Mouse (Mus musculus): ENCODE measurements around the gene Zfp345.
"Not testable (repeated sequence)": the region's sequence is repeated elsewhere in the genome, so short reads cannot be mapped to it uniquely, and the experiment has no call there.

Zfp345 gene

DNA sequence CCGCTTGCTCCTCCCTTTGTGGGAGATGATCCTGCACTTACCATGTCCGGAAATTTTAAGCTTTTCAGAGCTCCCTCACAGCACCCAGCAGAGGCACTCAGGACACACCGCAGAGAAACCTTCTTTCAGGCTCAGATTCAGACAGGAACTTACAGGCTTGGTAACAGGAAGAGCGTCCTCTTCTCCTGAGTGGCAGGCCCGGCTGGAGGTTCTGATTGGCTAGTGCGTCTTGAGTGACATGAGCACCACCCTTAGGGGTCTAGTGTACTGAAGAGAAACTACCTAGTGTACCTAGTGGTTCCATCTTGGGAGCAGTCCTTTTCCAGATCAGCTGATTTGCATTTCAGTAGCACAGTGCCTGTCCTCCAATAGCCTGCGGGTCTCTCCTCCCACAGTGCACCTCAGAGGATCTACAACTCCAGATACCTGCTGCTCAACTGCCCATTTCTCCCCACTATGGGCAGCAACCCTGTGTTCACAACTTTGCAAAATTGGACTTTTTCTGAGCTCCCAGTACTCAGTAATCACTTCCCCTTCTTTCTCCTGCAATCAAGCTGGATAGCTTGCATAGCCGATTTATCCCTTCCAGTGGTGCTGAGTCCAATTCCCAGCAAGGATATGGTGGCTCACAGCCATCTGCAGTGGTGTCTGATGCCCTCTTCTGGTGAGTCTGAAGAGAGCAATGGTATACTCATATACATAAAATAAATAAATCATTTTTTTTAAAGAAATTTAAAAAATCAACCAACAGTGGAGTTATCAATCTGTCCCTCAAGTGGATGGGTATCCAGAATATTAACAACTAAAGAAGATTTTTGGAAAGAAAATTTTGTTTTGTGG, at the start of gene Zfp345:
Gene Zfp345, minus strand, starts transcription at position 153 of the 840 bp plus-strand sequence.
- not testable (repeated sequence) for DNase-seq (ENCODE audit: low spot score)

DNA sequence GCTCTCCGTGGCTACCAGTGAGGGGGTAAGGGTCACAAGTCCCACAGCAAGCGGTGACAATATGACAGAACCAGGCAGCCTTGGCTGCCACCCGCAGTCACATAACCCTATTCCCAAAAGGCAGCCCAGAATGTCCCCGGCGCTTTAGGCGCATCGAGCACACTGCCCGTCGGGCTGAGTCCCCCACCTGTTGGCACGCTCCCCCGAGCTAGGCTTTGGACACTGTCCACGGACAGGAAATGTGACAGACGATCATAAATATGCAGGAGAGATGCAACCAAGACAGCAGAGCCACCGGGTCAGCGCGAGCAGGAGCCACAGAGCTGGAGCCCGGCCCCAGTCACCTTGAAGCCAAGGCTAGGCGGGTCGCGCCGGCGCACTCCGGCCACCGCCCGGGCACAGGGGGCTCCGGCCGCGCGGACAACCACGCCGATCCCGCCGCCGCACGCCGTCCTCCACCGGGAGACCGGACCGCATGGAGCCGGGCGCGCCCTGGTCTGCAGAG, 40.9 kb upstream of the Zfp345 start:
- peak; percentile 6 for DNase-seq (ENCODE audit: low spot score)

DNA sequence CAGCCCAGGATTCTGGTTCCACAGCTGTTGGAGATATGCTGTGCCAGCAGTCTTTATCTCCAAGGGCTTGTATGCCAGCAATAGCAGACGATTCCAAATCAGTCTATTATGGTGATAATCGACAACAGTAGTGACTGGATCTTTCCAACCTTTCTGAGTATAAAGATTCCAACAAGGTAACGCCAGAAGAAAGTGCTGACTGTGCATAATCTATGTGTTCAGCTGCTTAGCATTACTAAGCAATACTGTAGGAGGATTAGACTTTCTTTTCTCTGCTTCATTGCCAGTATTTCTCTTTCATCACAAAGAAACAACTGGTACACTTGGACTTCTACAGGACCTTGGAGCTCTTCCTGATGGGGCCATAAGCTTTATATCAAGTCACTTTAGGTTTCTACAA, 27.9 kb upstream of the Zfp345 start:
- no peak for DNase-seq (ENCODE audit: low spot score)

DNA sequence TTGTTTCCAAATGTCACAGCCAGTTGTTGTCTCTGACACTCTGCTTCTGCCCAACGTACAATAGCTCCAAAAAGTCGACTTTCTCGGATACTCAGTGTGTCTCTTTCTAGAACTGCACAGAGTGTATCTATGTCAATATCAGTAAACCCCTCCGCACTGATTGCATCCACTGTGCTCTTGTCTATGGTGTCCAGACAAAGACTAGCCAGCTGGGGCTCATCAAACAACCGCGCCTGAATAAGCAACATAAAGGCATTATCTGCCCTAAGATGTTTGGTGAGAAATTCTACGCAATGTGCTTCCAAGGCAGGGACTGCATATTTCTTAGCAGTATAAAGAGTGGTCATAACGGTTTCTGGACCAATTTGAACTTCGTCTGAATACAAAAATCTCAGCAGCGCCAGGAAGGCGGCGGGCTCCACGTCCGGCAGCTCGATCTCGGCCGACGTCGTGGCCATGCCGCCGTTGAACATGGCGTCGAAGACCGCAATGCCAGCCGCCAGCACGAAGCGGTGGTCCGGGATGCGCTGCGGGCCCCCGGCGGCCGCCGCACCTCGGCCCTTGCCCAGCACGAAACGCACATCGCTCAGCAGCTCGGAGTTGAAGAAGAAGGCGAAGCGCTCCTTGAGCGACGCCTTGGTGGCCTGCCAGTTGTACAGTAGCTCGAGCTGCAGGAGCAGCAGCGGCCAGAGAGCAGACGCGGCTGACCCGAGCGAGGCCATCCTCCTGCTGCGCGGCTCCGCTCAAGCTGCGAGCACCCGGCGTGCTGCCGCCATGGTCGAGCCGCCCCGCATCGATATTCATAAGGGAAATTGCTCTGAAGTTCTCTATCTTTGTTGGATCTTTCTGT, 15.5 kb upstream of the Zfp345 start:
- DNase-seq (ENCODE audit: low spot score): not testable (repeated sequence)

DNA sequence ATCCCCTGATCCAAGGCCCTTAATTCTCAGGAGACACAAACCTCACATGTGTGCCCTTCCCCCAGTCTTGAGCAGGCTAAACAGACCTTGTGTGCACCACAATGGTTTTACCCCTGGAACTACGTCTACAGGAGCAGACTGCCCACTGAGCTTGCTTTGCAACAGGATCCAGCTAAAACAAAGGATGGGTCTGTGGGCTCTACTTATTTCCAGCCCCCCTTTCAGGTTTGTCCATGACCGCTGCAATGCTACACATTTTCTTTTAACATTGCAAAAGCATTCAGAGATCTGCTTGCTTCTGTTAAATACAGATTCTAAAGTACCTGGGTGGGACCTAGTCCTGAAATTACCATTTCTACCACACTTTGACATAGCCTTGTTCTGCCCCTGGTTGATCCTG, 8.1 kb upstream of the Zfp345 start:
- no peak for DNase-seq (ENCODE audit: low spot score)

DNA sequence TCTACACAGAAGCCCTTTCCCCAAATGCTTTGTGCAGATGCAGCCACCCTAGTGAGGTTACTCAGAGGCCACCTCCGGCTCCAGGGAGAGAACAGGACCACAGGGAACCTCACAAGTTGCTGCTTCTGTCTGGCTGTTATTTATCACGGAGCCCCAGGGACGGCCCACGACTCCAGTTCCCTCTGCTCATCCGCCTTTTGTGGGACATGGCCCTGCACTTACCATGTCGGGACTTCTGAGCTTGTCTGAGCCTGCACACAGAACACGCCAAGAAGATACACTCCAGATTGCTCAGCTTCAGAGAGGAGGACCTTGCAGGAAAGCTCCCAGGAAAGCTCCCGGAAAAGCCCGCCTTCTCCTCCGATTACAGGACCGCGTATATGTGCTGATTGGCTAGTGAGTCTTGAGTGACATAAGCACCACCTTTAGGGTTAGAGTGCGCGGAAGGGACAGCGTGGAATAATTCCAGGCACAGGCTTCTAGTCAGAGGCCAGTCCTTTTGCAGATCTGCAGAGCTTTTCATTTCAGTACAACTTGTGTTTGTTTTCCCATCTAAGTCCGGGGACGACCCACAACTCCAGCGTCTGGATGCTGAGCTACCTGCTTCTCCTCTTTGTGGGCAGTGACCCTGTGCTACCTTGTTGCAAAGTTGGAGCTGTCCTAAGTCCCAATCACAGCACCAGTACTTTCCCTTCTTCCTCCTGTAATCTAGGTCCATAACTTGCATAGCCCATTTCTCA, 33.5 kb downstream of the Zfp345 start, which contains the start of gene Zfp442:
Gene Zfp442, minus strand, starts transcription at position 307 of the 740 bp plus-strand sequence.
- peak; percentile 59 for DNase-seq (ENCODE audit: low spot score)

DNA sequence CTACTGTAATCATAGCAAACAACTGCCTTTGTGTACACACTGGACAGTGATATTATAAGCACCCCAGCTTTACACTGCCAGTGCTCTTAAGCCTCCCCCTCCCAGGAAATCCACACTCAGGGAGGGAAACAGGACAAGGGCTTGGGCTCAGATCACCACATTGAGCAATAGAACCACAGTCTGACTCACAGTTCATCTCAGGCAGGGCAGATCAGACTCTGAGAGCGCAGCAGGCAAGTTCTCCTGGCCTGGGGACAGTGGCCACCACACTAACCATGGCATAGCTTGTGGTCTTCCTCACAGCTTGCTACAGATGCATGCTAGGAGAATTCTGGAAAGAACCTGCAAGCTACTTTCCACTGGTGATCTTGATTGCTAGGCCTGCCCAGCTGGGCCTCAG, 45.8 kb downstream of the Zfp345 start:
- not testable (repeated sequence) for DNase-seq (ENCODE audit: low spot score)

Measured in ovary, postnatal 36 days (tissue).